Mouse (Mus musculus) cerebellum, adult 2 months (tissue): ENCODE measurements around the gene Sema3d.

Source experiments
- CTCF ChIP-seq: fragments of 200-500 bp; IDR thresholded peaks from 2 replicates; pipeline ENCODE4 v1.5.1; 2011; ENCODE audit warnings: low read depth, mild to moderate bottlenecking, control low read depth, low read length, moderate library complexity, borderline replicate concordance; ENCODE audit not compliant: insufficient read depth
- POLR2A ChIP-seq: fragments of 200-500 bp; IDR thresholded peaks from 2 replicates; pipeline ENCODE4 v1.6.1; 2011; ENCODE audit warnings: low read length, control low read depth, borderline replicate concordance; ENCODE audit not compliant: insufficient read depth

GRCm38 (mm10) chr5:12451089-12451488 lies 67.9 kb downstream of the Sema3d start:
- no peak for TF ChIP-seq CTCF
- no peak for TF ChIP-seq POLR2A
